Mouse (Mus musculus) lung, embryonic 14.5 days (tissue): Measurements from ENCODE around the gene Arf6. TPM values are rescaled to one million over a fixed set of nuclear protein-coding genes. Genes with fewer than 3 reads are reported as not detected.

Experiments
- ATAC-seq: fragments of 200-750 bp; cut with Nextera tagmentation; 2 replicates; pipeline ENCODE4 v1.8.0; 2017; ENCODE audit warnings: mild to moderate bottlenecking, moderate TSS enrichment, moderate library complexity; ENCODE audit not compliant: insufficient read depth
- DNase-seq: peaks from one replicate; pipeline ENCODE4 v3.0.0-alpha.2; 2015
- H3K27ac ChIP-seq: fragments of 300-500 bp; sonication (generic); 2 replicates; pipeline ENCODE4 v1.5.1; 2014; ENCODE audit warnings: low read depth, mild to moderate bottlenecking, moderate library complexity
- H3K27me3 ChIP-seq: fragments of 300-500 bp; sonication (generic); 2 replicates; pipeline ENCODE4 v1.6.1; 2014; ENCODE audit warnings: low read length, control low read depth; ENCODE audit not compliant: insufficient read depth
- H3K36me3 ChIP-seq: fragments of 300-500 bp; sonication (generic); 2 replicates; pipeline ENCODE4 v1.6.1; 2014; ENCODE audit warnings: control low read depth; ENCODE audit not compliant: insufficient read depth
- H3K4me1 ChIP-seq: fragments of 300-500 bp; sonication (generic); 2 replicates; pipeline ENCODE4 v1.6.1; 2014; ENCODE audit warnings: antibody characterized with exemption, control low read depth; ENCODE audit not compliant: insufficient read depth
- H3K4me2 ChIP-seq: fragments of 300-500 bp; sonication (generic); 2 replicates; pipeline ENCODE4 v1.6.1; 2014; ENCODE audit warnings: mild to moderate bottlenecking
- H3K4me3 ChIP-seq: fragments of 300-500 bp; sonication (generic); 2 replicates; pipeline ENCODE4 v1.5.1; 2014; ENCODE audit warnings: low read depth, low read length
- H3K9ac ChIP-seq: fragments of 300-500 bp; sonication (generic); 2 replicates; pipeline ENCODE4 v1.6.1; 2014
- H3K9me3 ChIP-seq: fragments of 300-500 bp; sonication (generic); 2 replicates; pipeline ENCODE4 v1.6.1; 2016; ENCODE audit warnings: low read depth, low read length, control low read depth
- CTCF ChIP-seq: IDR thresholded peaks from 2 replicates; pipeline ENCODE4 v1.5.1; 2016; ENCODE audit warnings: antibody characterized with exemption, low read depth
- WGBS: fragments of 180-500 bp; shearing (Covaris S2); extraction: QIAGEN DNeasy Blood & Tissue Kit; methylation state at CpG from one replicate; pipeline ENCODE4 v1.1.7; 2014; 5-methylcytosine and 5-hydroxymethylcytosine counted together
- polyA plus RNA-seq: library from polyadenylated mRNA; unstranded; fragments of >200 nt; fragmentation: Nextera tagmentation; extraction: Ambion mirVana; gene quantifications from 2 replicates; pipeline ENCODE4 v1.2.1, GENCODE M21; 2014

The Arf6 gene
- polyA plus RNA-seq, 1 experiment from 2014 or later = 61.8 TPM

DNA sequence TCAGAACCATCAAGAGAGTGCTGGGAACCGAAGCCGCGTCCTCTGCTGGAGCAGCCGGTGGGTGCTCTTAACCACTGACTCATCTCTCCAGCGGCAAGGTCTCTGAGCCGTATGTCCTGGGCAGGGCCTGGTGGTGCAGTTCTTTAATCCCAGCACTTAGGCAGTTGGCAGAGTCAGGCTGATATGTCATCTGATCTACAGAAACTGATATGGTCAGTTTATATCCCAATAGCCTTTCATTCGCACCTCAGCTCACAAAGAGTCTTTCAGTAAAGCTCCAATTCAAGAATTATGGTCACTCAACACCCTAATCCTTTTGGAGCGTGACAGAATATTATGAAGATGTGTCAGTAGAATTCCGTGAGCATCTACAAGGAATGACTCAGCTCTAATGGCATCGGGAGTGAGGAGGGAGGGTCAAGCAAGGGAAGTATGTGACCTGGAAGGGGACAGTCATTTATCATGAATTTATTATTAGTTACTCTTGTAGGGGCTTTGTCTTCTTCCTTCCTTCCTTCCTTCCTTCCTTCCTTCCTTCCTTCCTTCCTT, 16.4 kb downstream of the Arf6 start:
- Histone ChIP-seq H3K4me1 (no peaks in the 10 kb centered on the region), H3K27ac (no peak overlapping the region), H3K4me3 (no peak overlapping the region), H3K9ac (no peak overlapping the region), H3K4me2 (no peak overlapping the region), H3K9me3 (no peaks in the 10 kb centered on the region), H3K27me3 (no peaks in the 10 kb centered on the region), H3K36me3 (no peaks in the 10 kb centered on the region)
- TF ChIP-seq CTCF = no peak
- no peak for DNase-seq
- WGBS = 87% methylated on average over 10 of the region's 10 CpGs
- ATAC-seq = no peak

DNA sequence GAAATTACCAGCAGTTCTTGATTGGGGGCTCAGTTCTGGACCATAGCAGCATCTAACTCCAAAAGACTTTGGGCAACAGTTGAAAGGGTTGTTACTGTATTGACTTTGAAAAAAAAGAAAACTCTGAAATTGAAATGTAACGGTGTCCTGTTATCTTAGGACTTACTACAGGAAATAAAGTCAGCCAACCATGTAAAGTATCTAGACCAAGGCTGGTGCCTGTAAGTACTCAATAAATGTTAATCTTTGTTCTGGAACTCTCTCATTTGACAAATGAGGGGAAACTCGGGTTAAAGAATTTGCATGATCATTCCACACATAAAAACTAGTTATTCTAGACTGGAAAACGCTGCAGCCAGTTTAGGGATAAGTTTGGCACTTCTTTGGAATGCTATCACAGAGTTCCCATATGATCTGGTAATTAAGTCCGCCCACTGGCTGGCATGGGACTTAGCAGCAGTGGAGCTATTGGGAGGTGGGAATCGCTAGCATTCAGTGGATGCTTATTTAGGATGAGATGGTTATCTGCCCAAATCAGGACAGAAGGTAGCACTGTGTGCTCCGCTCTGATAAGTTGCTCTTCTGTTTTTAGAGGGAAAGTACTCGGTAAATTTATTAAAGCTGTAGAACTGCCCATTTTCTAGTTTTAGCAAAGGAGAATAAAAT, 17.5 kb downstream of the Arf6 start:
- no peak for TF ChIP-seq CTCF
- ATAC-seq (no peak), DNase-seq (no peak)
- Histone ChIP-seq H3K4me2 (no peak overlapping the region), H3K4me3 (no peak overlapping the region), H3K27ac (no peak overlapping the region), H3K9ac (no peak overlapping the region), H3K9me3 (no peaks in the 10 kb centered on the region), H3K36me3 (no peaks in the 10 kb centered on the region), H3K27me3 (no peaks in the 10 kb centered on the region), H3K4me1 (no peaks in the 10 kb centered on the region)
- 58% methylated on average over 7 of the region's 7 CpGs for WGBS

DNA sequence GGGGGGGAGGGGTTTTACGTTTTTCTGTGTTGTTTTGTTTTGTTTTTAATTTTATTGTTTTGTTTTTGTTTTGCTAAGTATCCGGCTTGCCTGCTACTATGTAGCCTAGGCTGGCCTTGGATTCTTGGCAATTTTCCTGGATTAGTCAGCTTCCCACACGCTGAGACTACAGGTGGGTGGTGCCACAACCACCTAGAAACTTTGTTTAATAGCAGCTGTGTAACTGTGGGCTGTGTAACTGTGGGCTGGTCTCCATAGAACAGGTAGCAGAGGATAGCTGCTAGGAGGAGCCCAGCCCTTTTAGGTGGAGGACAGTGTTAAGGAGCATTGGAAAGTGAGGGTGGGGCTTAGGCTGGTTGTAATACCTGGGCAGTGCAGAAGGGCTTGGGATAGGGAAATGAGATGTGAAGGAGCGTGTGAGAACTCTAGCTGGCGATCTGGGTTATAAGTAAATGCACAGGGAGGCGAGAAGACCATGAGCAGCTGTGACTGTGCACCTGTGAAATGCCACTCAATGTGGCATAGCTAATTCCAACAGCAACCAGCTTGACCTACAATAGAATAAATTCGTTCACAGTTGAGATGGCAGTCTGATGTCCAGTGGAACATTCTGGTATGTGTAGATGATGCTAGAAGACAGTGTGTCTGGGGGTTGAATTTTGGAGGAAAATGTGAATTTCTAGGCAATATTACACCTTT, 18.2 kb downstream of the Arf6 start:
- TF ChIP-seq CTCF = no peak
- H3K9me3 ChIP-seq = no peaks in the 10 kb centered on the region
- ATAC-seq (no peak), DNase-seq (no peak)
- H3K4me1 ChIP-seq = no peaks in the 10 kb centered on the region
- H3K9ac ChIP-seq = no peak overlapping the region
- no peak overlapping the region for H3K27ac ChIP-seq
- H3K4me3 ChIP-seq = no peak overlapping the region
- H3K4me2 ChIP-seq = no peak overlapping the region
- 75% methylated on average over 7 of the region's 7 CpGs for WGBS
- no peaks in the 10 kb centered on the region for H3K36me3 ChIP-seq
- H3K27me3 ChIP-seq = no peaks in the 10 kb centered on the region

DNA sequence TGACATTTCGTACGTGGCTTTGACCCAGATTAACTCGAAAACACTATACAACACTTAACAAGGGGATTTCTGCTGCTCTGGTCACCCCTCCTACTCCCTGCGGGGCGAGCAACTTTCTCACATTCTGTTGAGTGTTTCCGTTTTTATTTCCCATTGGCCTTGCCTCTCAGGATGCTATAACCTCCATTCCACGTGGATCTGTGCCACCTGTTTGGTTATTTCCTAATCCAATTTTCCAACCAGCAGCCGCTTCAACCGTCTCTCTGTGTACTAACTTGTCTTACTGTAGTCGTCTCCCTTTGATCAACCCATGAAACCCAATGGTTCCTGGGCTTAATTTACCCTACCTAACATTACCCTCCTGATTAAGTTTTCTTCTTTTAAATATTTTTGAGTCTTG, 21.1 kb downstream of the Arf6 start:
- Histone ChIP-seq H3K4me2 (no peak overlapping the region), H3K27me3 (no peaks in the 10 kb centered on the region), H3K4me1 (no peaks in the 10 kb centered on the region), H3K9ac (no peak overlapping the region), H3K36me3 (no peaks in the 10 kb centered on the region), H3K27ac (no peak overlapping the region), H3K4me3 (no peak overlapping the region), H3K9me3 (no peaks in the 10 kb centered on the region)
- TF ChIP-seq CTCF = no peak
- ATAC-seq = no peak
- 75% methylated on average over 10 of the region's 10 CpGs for whole genome bisulfite sequencing
- DNase-seq = no peak

DNA sequence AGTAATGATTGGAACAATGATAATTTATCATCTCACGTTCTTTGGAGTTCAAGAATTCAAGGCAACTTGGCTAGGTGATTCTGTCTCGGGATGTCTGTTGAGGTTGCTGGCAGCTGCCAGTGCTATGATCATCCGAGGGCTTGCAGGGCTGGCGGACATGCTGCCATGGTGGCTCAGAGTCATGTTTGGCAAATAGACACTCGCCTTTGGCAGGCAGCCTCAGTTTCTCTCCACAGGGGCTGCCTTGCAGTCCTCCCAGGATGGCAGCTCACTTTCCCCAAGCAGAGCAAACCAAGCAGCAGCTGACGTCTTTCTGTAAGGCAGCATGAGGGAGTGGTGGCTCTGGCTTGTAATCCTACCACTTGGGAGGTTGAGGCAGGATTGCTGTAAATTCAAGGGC, 22.5 kb downstream of the Arf6 start:
- Histone ChIP-seq H3K27ac (no peak overlapping the region), H3K27me3 (no peaks in the 10 kb centered on the region), H3K9me3 (no peaks in the 10 kb centered on the region), H3K4me2 (no peak overlapping the region), H3K36me3 (no peaks in the 10 kb centered on the region), H3K4me3 (no peak overlapping the region), H3K9ac (no peak overlapping the region), H3K4me1 (no peaks in the 10 kb centered on the region)
- DNase-seq (no peak), ATAC-seq (no peak)
- 71% methylated on average over 6 of the region's 6 CpGs for WGBS
- TF ChIP-seq CTCF = no peak

DNA sequence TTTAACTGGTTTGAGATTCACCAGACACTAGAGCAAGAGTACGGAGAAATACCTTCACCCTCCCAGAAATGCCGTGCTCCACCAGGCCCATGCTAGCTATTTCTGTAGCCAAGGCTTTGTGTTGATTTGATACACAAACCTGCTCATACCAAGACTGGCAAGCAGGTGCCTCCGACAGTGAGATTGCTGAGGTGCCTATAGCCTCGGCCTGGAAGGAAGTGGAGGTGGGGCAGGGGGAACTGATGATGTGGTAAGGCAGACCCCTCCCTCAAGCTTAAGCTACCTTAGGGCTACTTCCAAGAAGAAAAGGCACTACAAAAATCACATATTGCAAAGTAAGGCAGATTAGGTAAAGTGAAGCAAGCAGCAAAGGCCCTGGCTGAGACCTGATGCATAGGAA, 28.4 kb downstream of the Arf6 start:
- DNase-seq = no peak
- no peak overlapping the region for H3K9ac ChIP-seq
- no peak overlapping the region for H3K4me3 ChIP-seq
- no peaks in the 10 kb centered on the region for H3K36me3 ChIP-seq
- no peaks in the 10 kb centered on the region for H3K9me3 ChIP-seq
- ATAC-seq = no peak
- H3K4me2 ChIP-seq = no peak overlapping the region
- no peaks in the 10 kb centered on the region for H3K27me3 ChIP-seq
- TF ChIP-seq CTCF = no peak
- no peaks in the 10 kb centered on the region for H3K4me1 ChIP-seq
- H3K27ac ChIP-seq = no peak overlapping the region
- WGBS = 77% methylated on average over 4 of the region's 4 CpGs

DNA sequence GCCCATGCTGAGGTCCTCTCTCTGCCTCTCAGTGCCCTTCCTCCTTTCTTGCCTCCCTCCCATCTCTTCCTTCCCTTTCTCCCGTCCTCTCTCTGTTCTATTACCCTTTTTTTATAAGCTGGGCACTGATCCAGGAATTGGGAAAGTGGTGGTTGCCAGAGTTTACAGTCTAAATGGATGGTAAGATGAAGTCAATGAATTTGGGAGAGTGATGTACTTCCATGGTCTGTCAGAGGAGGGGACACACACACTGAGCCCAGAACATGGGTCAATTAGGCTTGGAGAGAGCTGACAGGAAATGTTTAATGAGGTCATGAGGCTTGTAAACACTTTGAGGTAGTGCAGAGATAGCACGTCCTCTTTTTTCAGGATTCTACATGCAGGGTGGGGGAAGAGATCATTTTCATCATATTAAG, 28.9 kb downstream of the Arf6 start:
- H3K9me3 ChIP-seq = no peaks in the 10 kb centered on the region
- H3K27me3 ChIP-seq = no peaks in the 10 kb centered on the region
- H3K4me1 ChIP-seq = no peaks in the 10 kb centered on the region
- H3K27ac ChIP-seq = no peak overlapping the region
- no peaks in the 10 kb centered on the region for H3K36me3 ChIP-seq
- H3K4me3 ChIP-seq = no peak overlapping the region
- DNase-seq (peak; percentile 80), ATAC-seq (peak; percentile 54; the same call in 1 of the 2 replicates)
- no peak overlapping the region for H3K9ac ChIP-seq
- no peak overlapping the region for H3K4me2 ChIP-seq
- no peak for TF ChIP-seq CTCF
- WGBS = 22% methylated on average over 2 of the region's 2 CpGs
